Mouse (Mus musculus) kidney, embryonic 14.5 days (tissue): ENCODE measurements at regions not wholly inside any gene's neighbourhood (a gene's known extent, or its start where the extent isn't known, plus 50 kb on each side); places are given as distances from the start of the nearest gene placed in this dataset.

Source experiments
- ATAC-seq: fragments of 200-750 bp; cut with Nextera tagmentation; 2 replicates; pipeline ENCODE4 v1.8.0; 2017; ENCODE audit warnings: moderate number of reproducible peaks, mild to moderate bottlenecking, moderate TSS enrichment, moderate library complexity; ENCODE audit not compliant: low FRiP score, low TSS enrichment
- H3K27ac ChIP-seq: fragments of 300-500 bp; sonication (generic); 2 replicates; pipeline ENCODE4 v1.5.1; 2014; ENCODE audit warnings: low read depth, mild to moderate bottlenecking, low read length, moderate library complexity, mixed read lengths
- H3K27me3 ChIP-seq: fragments of 300-500 bp; sonication (generic); 2 replicates; pipeline ENCODE4 v1.6.1; 2014; ENCODE audit warnings: mild to moderate bottlenecking, low read length; ENCODE audit not compliant: control insufficient read depth, insufficient read depth
- H3K36me3 ChIP-seq: fragments of 300-500 bp; sonication (generic); 2 replicates; pipeline ENCODE4 v1.6.1; 2014; ENCODE audit warnings: low read length, mixed read lengths; ENCODE audit not compliant: control insufficient read depth, insufficient read depth
- H3K4me1 ChIP-seq: fragments of 300-500 bp; sonication (generic); 2 replicates; pipeline ENCODE4 v1.6.1; 2014; ENCODE audit warnings: low read length, mixed read lengths; ENCODE audit not compliant: control insufficient read depth, insufficient read depth
- H3K4me2 ChIP-seq: fragments of 300-500 bp; sonication (generic); replicated peaks from 2 replicates; pipeline ENCODE4 v1.6.1; 2014; ENCODE audit warnings: low read depth, mild to moderate bottlenecking, low read length
- H3K4me3 ChIP-seq: fragments of 300-500 bp; sonication (generic); 2 replicates; pipeline ENCODE4 v1.5.1; 2014; ENCODE audit warnings: mild to moderate bottlenecking, low read length
- H3K9ac ChIP-seq: fragments of 300-500 bp; sonication (generic); 2 replicates; pipeline ENCODE4 v1.6.1; 2014; ENCODE audit warnings: low read depth, mild to moderate bottlenecking, low read length, moderate library complexity
- H3K9me3 ChIP-seq: fragments of 300-500 bp; sonication (generic); 2 replicates; pipeline ENCODE4 v1.6.1; 2016; ENCODE audit warnings: low read length; ENCODE audit not compliant: control insufficient read depth
- WGBS: fragments of 180-500 bp; shearing (Covaris S2); extraction: QIAGEN DNeasy Blood & Tissue Kit; methylation state at CpG from one replicate; pipeline ENCODE4 v1.1.7; 2014; 5-methylcytosine and 5-hydroxymethylcytosine counted together

- ATAC-seq = no peak
- 77% methylated on average over 4 of the region's 4 CpGs for WGBS
- no peak overlapping the region for H3K4me3 ChIP-seq
- H3K36me3 ChIP-seq = no peaks in the 10 kb centered on the region
- no peaks in the 10 kb centered on the region for H3K4me1 ChIP-seq
- H3K9ac ChIP-seq = no peak overlapping the region
- H3K27me3 ChIP-seq = no peaks in the 10 kb centered on the region
- H3K27ac ChIP-seq = no peak overlapping the region
- no peaks in the 10 kb centered on the region for H3K9me3 ChIP-seq
- no peak overlapping the region for H3K4me2 ChIP-seq
Measured at GRCm38 (mm10) chr19:60290244-60290643, 63.7 kb upstream of the Fam204a start.

GRCm38 (mm10) chr19:60286810-60287396 is 60.4 kb upstream of the Fam204a start:
- no peak overlapping the region for H3K27ac ChIP-seq
- no peaks in the 10 kb centered on the region for H3K9me3 ChIP-seq
- 52% methylated on average over 6 of the region's 6 CpGs for WGBS
- no peaks in the 10 kb centered on the region for H3K27me3 ChIP-seq
- H3K4me2 ChIP-seq = no peak overlapping the region
- H3K9ac ChIP-seq = no peak overlapping the region
- H3K36me3 ChIP-seq = no peaks in the 10 kb centered on the region
- no peak overlapping the region for H3K4me3 ChIP-seq
- no peaks in the 10 kb centered on the region for H3K4me1 ChIP-seq
- ATAC-seq = no peak

- no peak overlapping the region for H3K9ac ChIP-seq
- WGBS = 32% methylated on average over 4 of the region's 4 CpGs
- no peaks in the 10 kb centered on the region for H3K36me3 ChIP-seq
- no peaks in the 10 kb centered on the region for H3K27me3 ChIP-seq
- H3K9me3 ChIP-seq = no peaks in the 10 kb centered on the region
- no peak for ATAC-seq
- H3K4me3 ChIP-seq = no peak overlapping the region
- H3K4me1 ChIP-seq = no peaks in the 10 kb centered on the region
- H3K27ac ChIP-seq = no peak overlapping the region
- H3K4me2 ChIP-seq = no peak overlapping the region
Measured at GRCm38 (mm10) chr19:60284901-60285300, 58.4 kb upstream of the Fam204a start.
